Mouse (Mus musculus) MEL (cell line): ENCODE measurements at regions not wholly inside any gene's neighbourhood (a gene's known extent, or its start where the extent isn't known, plus 50 kb on each side); places are given as distances from the start of the nearest gene placed in this dataset.

ENCODE experiments used
- DNase-seq: peaks from one replicate; pipeline ENCODE4 v3.0.0; 2011; ENCODE audit warnings: low read depth, low spot score
- H3K27ac ChIP-seq: 2 replicates; pipeline ENCODE4 v1.5.1; 2012; ENCODE audit warnings: low read depth, mild to moderate bottlenecking, control low read depth, low read length, moderate library complexity; ENCODE audit not compliant: control insufficient read depth
- H3K27me3 ChIP-seq, 2 experiments: fragments of 150-350 bp in 1 of 2; sonication (generic) in 1 of 2; 2 replicates each; pipeline ENCODE4 v1.6.1; 2012; ENCODE audit warnings: low read length in 2 of 2, mild to moderate bottlenecking in 2 of 2, improper control_type of control experiment in 1 of 2, moderate library complexity in 1 of 2; ENCODE audit not compliant: insufficient read depth in 2 of 2, control insufficient read depth in 1 of 2
- H3K36me3 ChIP-seq, 2 experiments: 2 replicates each; pipeline ENCODE4 v1.6.1; 2012 to 2014; ENCODE audit warnings: low read length in 2 of 2, improper control_type of control experiment in 1 of 2, inconsistent platforms in 1 of 2, mild to moderate bottlenecking in 1 of 2; ENCODE audit not compliant: insufficient read depth in 2 of 2, control insufficient read depth in 1 of 2
- H3K4me1 ChIP-seq, 2 experiments: fragments of 150-350 bp in 1 of 2; sonication (generic) in 1 of 2; 2 replicates each; pipeline ENCODE4 v1.6.1; 2012; ENCODE audit warnings: low read length in 2 of 2, improper control_type of control experiment in 1 of 2, mild to moderate bottlenecking in 1 of 2; ENCODE audit not compliant: insufficient read depth in 2 of 2, control insufficient read depth in 1 of 2
- H3K4me3 ChIP-seq, 2 experiments: fragments of 150-350 bp in 1 of 2; sonication (generic) in 1 of 2; 2 replicates each; pipeline ENCODE4 v1.5.1; 2012; ENCODE audit warnings: low read depth in 2 of 2, low read length in 2 of 2, mild to moderate bottlenecking in 2 of 2, moderate library complexity in 2 of 2, control low read depth in 1 of 2, improper control_type of control experiment in 1 of 2; ENCODE audit not compliant: control insufficient read depth in 1 of 2, insufficient read depth in 1 of 2
- H3K79me2 ChIP-seq: 2 replicates; pipeline ENCODE4 v1.6.1; 2012; ENCODE audit warnings: mild to moderate bottlenecking, low read length, moderate library complexity; ENCODE audit not compliant: control insufficient read depth, poor library complexity, insufficient read depth
- H3K9ac ChIP-seq: 2 replicates; pipeline ENCODE4 v1.6.1; 2012; ENCODE audit warnings: low read depth, mild to moderate bottlenecking, control low read depth, low read length, moderate library complexity; ENCODE audit not compliant: control insufficient read depth, poor library complexity, severe bottlenecking
- H3K9me3 ChIP-seq: fragments of 150-350 bp; sonication (generic); replicated peaks from 2 replicates; pipeline ENCODE4 v1.6.1; 2012; ENCODE audit warnings: mild to moderate bottlenecking, low read length, improper control_type of control experiment, moderate library complexity; ENCODE audit not compliant: insufficient read depth
- BHLHE40 ChIP-seq: IDR thresholded peaks from 2 replicates; pipeline ENCODE4 v1.6.1; 2012; ENCODE audit warnings: low read depth, mild to moderate bottlenecking, inconsistent platforms, low read length, improper control_type of control experiment, borderline replicate concordance
- CHD1 ChIP-seq: IDR thresholded peaks from 2 replicates; pipeline ENCODE4 v1.6.1; 2012; ENCODE audit warnings: low read depth, mild to moderate bottlenecking, inconsistent platforms, low read length, improper control_type of control experiment
- E2F4 ChIP-seq: IDR thresholded peaks from 2 replicates; pipeline ENCODE4 v1.6.1; 2011; ENCODE audit warnings: low read depth, low read length, improper control_type of control experiment, borderline replicate concordance
- ELF1 ChIP-seq: IDR thresholded peaks from 2 replicates; pipeline ENCODE4 v1.6.1; 2014; ENCODE audit warnings: low read depth, mild to moderate bottlenecking, inconsistent platforms, low read length, improper control_type of control experiment, moderate library complexity
- EP300 ChIP-seq, 2 experiments: IDR thresholded peaks; 2 replicates each; pipeline ENCODE4 v1.6.1; 2011; ENCODE audit warnings: improper control_type of control experiment in 2 of 2, low read length in 2 of 2, low read depth in 1 of 2, mild to moderate bottlenecking in 1 of 2
- GABPA ChIP-seq: IDR thresholded peaks from 2 replicates; pipeline ENCODE4 v1.6.1; 2012; ENCODE audit warnings: low read depth, mild to moderate bottlenecking, inconsistent platforms, low read length, improper control_type of control experiment, moderate library complexity
- GATA1 ChIP-seq: IDR thresholded peaks from 2 replicates; pipeline ENCODE4 v1.6.1; 2011; ENCODE audit warnings: low read depth, low read length, improper control_type of control experiment
- HCFC1 ChIP-seq: IDR thresholded peaks from 2 replicates; pipeline ENCODE4 v1.6.1; 2012; ENCODE audit warnings: low read depth, mild to moderate bottlenecking, inconsistent platforms, low read length, improper control_type of control experiment, moderate library complexity
- KAT2A ChIP-seq: conservative IDR thresholded peaks from 2 replicates; pipeline ENCODE4 v1.6.1; 2012; ENCODE audit warnings: low read depth, low read length, improper control_type of control experiment, inconsistent platforms
- MAFK ChIP-seq: IDR thresholded peaks from 2 replicates; pipeline ENCODE4 v1.6.1; 2011; ENCODE audit warnings: low read depth, mild to moderate bottlenecking, low read length, improper control_type of control experiment, borderline replicate concordance
- MAX ChIP-seq: IDR thresholded peaks from 2 replicates; pipeline ENCODE4 v1.6.1; 2011; ENCODE audit warnings: low read length, improper control_type of control experiment
- MEF2A ChIP-seq: IDR thresholded peaks from 2 replicates; pipeline ENCODE4 v1.6.1; 2014; ENCODE audit warnings: low read depth, mild to moderate bottlenecking, inconsistent platforms, low read length, improper control_type of control experiment; ENCODE audit not compliant: poor library complexity, insufficient replicate concordance, severe bottlenecking; ENCODE audit errors: extremely low read depth
- MXI1 ChIP-seq: IDR thresholded peaks from 2 replicates; pipeline ENCODE4 v1.6.1; 2011; ENCODE audit warnings: mild to moderate bottlenecking, low read depth, low read length, improper control_type of control experiment
- MYC ChIP-seq: IDR thresholded peaks from 2 replicates; pipeline ENCODE4 v1.6.1; 2011; ENCODE audit warnings: low read depth, mild to moderate bottlenecking, low read length, improper control_type of control experiment, moderate library complexity
- NELFE ChIP-seq: IDR thresholded peaks from 2 replicates; pipeline ENCODE4 v1.6.1; 2011; ENCODE audit warnings: low read depth, low read length, improper control_type of control experiment
- NRF1 ChIP-seq: IDR thresholded peaks from 2 replicates; pipeline ENCODE4 v1.6.1; 2014; ENCODE audit warnings: low read depth, mild to moderate bottlenecking, inconsistent platforms, low read length, improper control_type of control experiment, moderate library complexity; ENCODE audit not compliant: poor library complexity, insufficient read depth, severe bottlenecking
- POLR2A ChIP-seq, 2 experiments: IDR thresholded peaks; 2 replicates each; pipeline ENCODE4 v1.6.1; 2011 to 2012; ENCODE audit warnings: low read length in 2 of 2, mild to moderate bottlenecking in 2 of 2, control low read depth in 1 of 2, improper control_type of control experiment in 1 of 2, low read depth in 1 of 2, moderate library complexity in 1 of 2; ENCODE audit not compliant: control insufficient read depth in 1 of 2, insufficient read depth in 1 of 2, poor library complexity in 1 of 2
- POLR2AphosphoS5 ChIP-seq: IDR thresholded peaks from 2 replicates; pipeline ENCODE4 v1.6.1; 2012; ENCODE audit warnings: low read depth, borderline replicate concordance, mild to moderate bottlenecking, inconsistent platforms, low read length, moderate library complexity, mixed read lengths
- RAD21 ChIP-seq: IDR thresholded peaks from 2 replicates; pipeline ENCODE4 v1.6.1; 2011; ENCODE audit warnings: mild to moderate bottlenecking, low read depth, low read length, improper control_type of control experiment
- RCOR1 ChIP-seq: IDR thresholded peaks from 2 replicates; pipeline ENCODE4 v1.6.1; 2012; ENCODE audit warnings: low read depth, mild to moderate bottlenecking, inconsistent platforms, low read length, improper control_type of control experiment
- SIN3A ChIP-seq: IDR thresholded peaks from 2 replicates; pipeline ENCODE4 v1.6.1; 2012; ENCODE audit warnings: low read length, improper control_type of control experiment, inconsistent platforms
- SMC3 ChIP-seq: IDR thresholded peaks from 2 replicates; pipeline ENCODE4 v1.6.1; 2011; ENCODE audit warnings: low read depth, low read length, improper control_type of control experiment
- TAL1 ChIP-seq: IDR thresholded peaks from 2 replicates; pipeline ENCODE4 v1.6.1; 2012; ENCODE audit warnings: mild to moderate bottlenecking, inconsistent platforms, low read length, moderate library complexity, mixed read lengths
- USF1 ChIP-seq: IDR thresholded peaks from 2 replicates; pipeline ENCODE4 v1.6.1; 2014; ENCODE audit warnings: low read depth, mild to moderate bottlenecking, inconsistent platforms, low read length, improper control_type of control experiment, moderate library complexity
- USF2 ChIP-seq, 2 experiments: IDR thresholded peaks; 2 replicates each; pipeline ENCODE4 v1.6.1; 2011 to 2012; ENCODE audit warnings: improper control_type of control experiment in 2 of 2, low read length in 2 of 2, borderline replicate concordance in 1 of 2, inconsistent platforms in 1 of 2, low read depth in 1 of 2, mild to moderate bottlenecking in 1 of 2; ENCODE audit not compliant: insufficient read depth in 1 of 2
- ZC3H11A ChIP-seq: IDR thresholded peaks from 2 replicates; pipeline ENCODE4 v1.6.1; 2012; ENCODE audit warnings: low read depth, mild to moderate bottlenecking, inconsistent platforms, low read length, improper control_type of control experiment
- ZKSCAN1 ChIP-seq: IDR thresholded peaks from 2 replicates; pipeline ENCODE4 v1.6.1; 2012; ENCODE audit warnings: low read depth, mild to moderate bottlenecking, inconsistent platforms, low read length, improper control_type of control experiment, moderate library complexity
- ZMIZ1 ChIP-seq: IDR thresholded peaks from 2 replicates; pipeline ENCODE4 v1.6.1; 2012; ENCODE audit warnings: low read depth, mild to moderate bottlenecking, inconsistent platforms, low read length, improper control_type of control experiment, moderate library complexity
- ZNF384 ChIP-seq: IDR thresholded peaks from 2 replicates; pipeline ENCODE4 v1.6.1; 2012; ENCODE audit warnings: low read depth, mild to moderate bottlenecking, inconsistent platforms, low read length, improper control_type of control experiment

DNA sequence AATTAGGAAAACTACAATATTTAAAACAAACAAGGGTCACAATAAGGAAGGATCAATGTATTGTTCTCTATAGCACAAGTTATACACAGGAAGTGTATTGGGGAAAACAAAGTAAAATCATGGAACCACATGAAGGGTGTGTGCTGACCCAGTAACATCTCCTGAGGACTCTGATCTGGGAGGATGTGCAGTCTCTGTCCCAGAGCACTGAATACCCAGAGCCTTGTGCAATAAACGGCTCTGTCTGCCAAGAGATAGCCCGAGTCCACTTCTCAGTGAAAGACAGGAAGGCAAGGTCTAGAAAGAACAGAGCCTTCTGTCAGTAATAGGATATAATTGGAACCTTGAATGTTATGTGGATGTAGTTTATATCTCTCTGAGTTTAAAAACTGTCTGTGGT, 56.3 kb upstream of the Hbs1l start:
- Histone ChIP-seq H3K9ac (no peak overlapping the region), H3K27ac (peak overlapping the region; percentile 99), H3K79me2 (peaks cover 11% of the 10 kb centered on the region), H3K4me1 (peaks cover 53% of the 10 kb centered on the region in 2 experiments), H3K36me3 (peaks cover 0 to 69% of the 10 kb centered on the region in 2 experiments; a peak in 2 of 4 replicates), H3K27me3 (no peaks in the 10 kb centered on the region), H3K4me3 (no peak overlapping the region), H3K9me3 (no peaks in the 10 kb centered on the region)
- TF ChIP-seq TAL1 (no peak), EP300 (IDR thresholded peaks at IDR 0.05; ENCODE audit: low read depth in 1 of 2, low read length in 2 of 2) (0 out of 4 replicates have a peak, but pooled peaks of 1 of the 2 experiments have one; percentile 21), HCFC1 (no peak), GATA1 (no peak)
- DNase-seq: no peak

DNA sequence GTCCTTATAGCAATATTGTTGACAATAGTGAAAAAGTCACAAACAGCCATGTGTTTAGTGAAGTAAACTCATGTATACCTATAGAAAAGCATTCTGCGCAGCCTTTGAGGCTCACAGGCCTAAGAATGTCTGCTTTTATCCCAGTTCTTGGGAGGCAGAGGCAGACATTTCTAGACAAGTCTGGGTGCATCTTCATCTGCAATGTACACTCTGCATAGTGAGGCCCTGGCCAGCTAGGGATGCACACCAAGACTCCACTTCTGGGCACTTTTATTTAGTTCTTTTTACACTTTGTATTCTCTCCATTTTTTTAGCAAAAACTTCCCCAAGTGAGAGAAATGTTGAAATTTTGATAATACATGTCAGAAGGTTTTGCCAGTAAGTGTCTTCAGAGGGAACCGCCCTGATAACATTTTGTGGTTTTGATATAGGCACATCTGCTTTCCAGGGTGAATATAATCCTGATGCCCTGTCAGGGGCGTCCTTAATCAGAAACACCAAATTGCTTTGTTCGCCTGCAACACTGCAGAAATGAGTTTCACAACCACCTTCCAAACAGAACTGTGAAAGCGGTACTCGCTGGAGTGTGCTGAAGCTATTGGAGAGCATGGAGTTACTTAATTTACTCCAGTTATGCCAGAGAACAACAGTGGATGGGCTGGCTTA, 54.1 kb upstream of the Hbs1l start:
- Histone ChIP-seq H3K27ac (peak overlapping the region; percentile 99), H3K27me3 (no peaks in the 10 kb centered on the region), H3K36me3 (peaks cover 0 to 72% of the 10 kb centered on the region in 2 experiments; a peak in 2 of 4 replicates), H3K9me3 (no peaks in the 10 kb centered on the region), H3K4me3 (peak overlapping the region; percentile 39 to 48), H3K9ac (peak overlapping the region; percentile 82), H3K79me2 (peaks cover 11% of the 10 kb centered on the region), H3K4me1 (peaks cover 47 to 56% of the 10 kb centered on the region in 2 experiments)
- DNase-seq: peak; percentile 97
- peak; percentile 34; the same call in 1 of the 2 replicates for TF ChIP-seq ELF1
- peak; percentile 50; the same call in 1 of the 2 replicates for TF ChIP-seq MAX
- no peak for TF ChIP-seq NRF1
- peak; percentile 41 for TF ChIP-seq SMC3
- peak; percentile 76 for TF ChIP-seq BHLHE40
- peak; percentile 79 for TF ChIP-seq NELFE
- no peak for TF ChIP-seq HCFC1
- no peak for TF ChIP-seq ZKSCAN1
- TF ChIP-seq POLR2AphosphoS5: no peak
- TF ChIP-seq CHD1: peak; percentile 81; the same call in 1 of the 2 replicates
- no peak for TF ChIP-seq ZC3H11A
- no peak for TF ChIP-seq MXI1
- no peak for TF ChIP-seq E2F4
- no peak; the same call in 1 of the 2 replicates for TF ChIP-seq RAD21
- peak; percentile 96 for TF ChIP-seq RCOR1
- 0 out of 2 replicates have a peak, but pooled peaks have one; percentile 67 for TF ChIP-seq MEF2A
- TF ChIP-seq EP300 (IDR thresholded peaks at IDR 0.05; ENCODE audit: low read depth in 1 of 2, low read length in 2 of 2): peak; percentile 99 to 100
- TF ChIP-seq USF2 (IDR thresholded peaks at IDR 0.05; ENCODE audit: borderline replicate concordance in 1 of 2, insufficient read depth in 1 of 2, low read depth in 1 of 2, low read length in 2 of 2): no peak
- TF ChIP-seq KAT2A: peak; percentile 59
- peak; percentile 80; the same call in 1 of the 2 replicates for TF ChIP-seq MAFK
- TF ChIP-seq MYC: no peak; the same call in 1 of the 2 replicates
- TF ChIP-seq ZNF384: peak; percentile 90
- TF ChIP-seq USF1: no peak
- TF ChIP-seq GATA1: peak; percentile 99
- no peak for TF ChIP-seq GABPA
- TF ChIP-seq SIN3A: peak; percentile 100
- TF ChIP-seq ZMIZ1: peak; percentile 99
- TF ChIP-seq POLR2A (IDR thresholded peaks at IDR 0.05; ENCODE audit: control insufficient read depth in 1 of 2, insufficient read depth in 1 of 2, low read depth in 1 of 2, low read length in 2 of 2, poor library complexity in 1 of 2): peak in 1 of 2 experiments; percentile 91; a peak in 2 of 4 replicates
